Mouse (Mus musculus): ENCODE measurements around the gene Rpgr.

Gene Rpgr

GRCm38 (mm10) chrX:10073966-10074365, 142.8 kb downstream of the Rpgr start:
- no peak for DNase-seq (ENCODE audit: low spot score)

- DNase-seq (ENCODE audit: low spot score) = no peak
Measured at GRCm38 (mm10) chrX:10071529-10071928, 145.2 kb downstream of the Rpgr start.

- DNase-seq (ENCODE audit: low spot score) = peak; percentile 53
Measured at GRCm38 (mm10) chrX:10070689-10071088, 146.0 kb downstream of the Rpgr start.

GRCm38 (mm10) chrX:10069405-10069804, 147.3 kb downstream of the Rpgr start:
- no peak for DNase-seq (ENCODE audit: low spot score)

- no peak for DNase-seq (ENCODE audit: low spot score)
Measured at GRCm38 (mm10) chrX:10063781-10064180, 152.9 kb downstream of the Rpgr start.

GRCm38 (mm10) chrX:10063361-10063760, 153.4 kb downstream of the Rpgr start:
- DNase-seq (ENCODE audit: low spot score) = no peak

- DNase-seq (ENCODE audit: low spot score) = no peak
Measured at GRCm38 (mm10) chrX:10062201-10062600, 154.5 kb downstream of the Rpgr start.

GRCm38 (mm10) chrX:10034666-10035065, 182.1 kb downstream of the Rpgr start:
- peak; percentile 3 for DNase-seq (ENCODE audit: low spot score)

Data from retina, embryonic 14.5 days (tissue).